Mouse (Mus musculus) heart, adult 2 months (tissue): ENCODE data around the gene Cnot1. TPM values are rescaled to one million over a fixed set of nuclear protein-coding genes. Genes with fewer than 3 reads are reported as not detected.

ENCODE experiments used
- DNase-seq, 2 experiments: peaks; one replicate each; pipeline ENCODE4 v3.0.0; 2021
- H3K27ac ChIP-seq: fragments of 200-600 bp; 2 replicates; pipeline ENCODE4 v1.8.1; 2022
- H3K27me3 ChIP-seq: fragments of 200-500 bp; 2 replicates; pipeline ENCODE4 v1.6.1; 2012; ENCODE audit warnings: mild to moderate bottlenecking, low read length, inconsistent platforms, mixed read lengths; ENCODE audit not compliant: control insufficient read depth, insufficient read depth
- H3K36me3 ChIP-seq: fragments of 200-500 bp; 2 replicates; pipeline ENCODE4 v1.6.1; 2012; ENCODE audit warnings: low read length, inconsistent platforms; ENCODE audit not compliant: control insufficient read depth, insufficient read depth
- H3K4me1 ChIP-seq: fragments of 200-500 bp; 2 replicates; pipeline ENCODE4 v1.6.1; 2011; ENCODE audit warnings: low read length; ENCODE audit not compliant: control insufficient read depth, insufficient read depth
- H3K4me3 ChIP-seq: fragments of 200-600 bp; 2 replicates; pipeline ENCODE4 v1.8.1; 2022
- H3K79me2 ChIP-seq: fragments of 200-500 bp; replicated peaks from 2 replicates; pipeline ENCODE4 v1.6.1; 2012; ENCODE audit warnings: mild to moderate bottlenecking, inconsistent platforms, low read length, moderate library complexity, mixed read lengths; ENCODE audit not compliant: control insufficient read depth, insufficient read depth
- H3K9ac ChIP-seq: fragments of 200-500 bp; 2 replicates; pipeline ENCODE4 v1.6.1; 2012; ENCODE audit warnings: low read depth, mild to moderate bottlenecking, control low read depth, inconsistent platforms, low read length, mixed read lengths
- CTCF ChIP-seq: fragments of 200-600 bp; IDR thresholded peaks from 2 replicates; pipeline ENCODE4 v1.8.1; 2022; ENCODE audit warnings: antibody characterized with exemption, mild to moderate bottlenecking, moderate library complexity
- EP300 ChIP-seq: fragments of 200-500 bp; IDR thresholded peaks from 2 replicates; pipeline ENCODE4 v1.6.1; 2011; ENCODE audit warnings: low read depth, low read length, control low read depth; ENCODE audit not compliant: insufficient read depth
- POLR2A ChIP-seq: fragments of 200-500 bp; IDR thresholded peaks from 2 replicates; pipeline ENCODE4 v1.6.1; 2011; ENCODE audit warnings: mild to moderate bottlenecking, low read depth, low read length, control low read depth; ENCODE audit not compliant: insufficient read depth
- WGBS: fragments of 180-500 bp; shearing (Covaris S2); methylation state at CpG from one replicate; pipeline ENCODE4 v1.1.7; 2018; 5-methylcytosine and 5-hydroxymethylcytosine counted together
- intact Hi-C: fragments of 180-260 bp; cut with DNase I; formaldehyde crosslinking; loops from one replicate; pipeline ENCODE4 v1.15.1; 2025
- polyA plus RNA-seq: library from polyadenylated mRNA; depleted of rRNA; stranded (reverse); fragments of >200 nt; gene quantifications from 2 replicates; pipeline ENCODE4 v1.2.3, GENCODE M21; 2012
- total RNA-seq, 2 experiments: library from RNA; stranded (reverse); gene quantifications; 2 replicates each; pipeline ENCODE4 v1.2.3; 2021

The Cnot1 gene
- total and polyA plus RNA-seq, 3 experiments = 51.0 to 116 (median 107) TPM

DNA sequence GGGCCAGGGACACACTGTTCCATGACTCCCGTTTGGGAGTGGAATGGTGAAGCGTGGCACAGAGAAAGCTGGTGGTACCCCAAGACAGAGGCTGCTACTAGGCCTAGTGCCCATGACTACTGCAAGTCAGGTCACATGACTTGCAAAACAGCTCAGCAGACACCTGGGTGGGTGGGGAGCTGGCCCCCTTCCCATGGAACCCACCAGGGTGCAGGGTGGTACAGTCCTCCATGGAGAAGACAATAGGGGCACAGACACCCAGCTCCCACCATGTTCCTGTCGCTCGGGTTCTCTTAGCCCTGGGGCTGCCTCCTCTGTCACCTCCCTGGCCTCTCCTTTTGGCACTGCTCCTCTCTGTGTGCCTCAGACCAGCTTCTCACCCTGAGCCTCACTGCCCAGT is 105.5 kb downstream of the Cnot1 start:
- Histone ChIP-seq H3K4me1 (peaks cover 3% of the 10 kb centered on the region), H3K79me2 (no peaks in the 10 kb centered on the region), H3K27me3 (no peaks in the 10 kb centered on the region), H3K27ac (no peak overlapping the region), H3K9ac (no peak overlapping the region), H3K36me3 (no peaks in the 10 kb centered on the region), H3K4me3 (no peak overlapping the region)
- no peak for TF ChIP-seq POLR2A
- no peak for TF ChIP-seq EP300
- TF ChIP-seq CTCF = no peak
- intact Hi-C loops = no loop called here
- DNase-seq = no peak
- WGBS = 76% methylated on average over 4 of the region's 4 CpGs

DNA sequence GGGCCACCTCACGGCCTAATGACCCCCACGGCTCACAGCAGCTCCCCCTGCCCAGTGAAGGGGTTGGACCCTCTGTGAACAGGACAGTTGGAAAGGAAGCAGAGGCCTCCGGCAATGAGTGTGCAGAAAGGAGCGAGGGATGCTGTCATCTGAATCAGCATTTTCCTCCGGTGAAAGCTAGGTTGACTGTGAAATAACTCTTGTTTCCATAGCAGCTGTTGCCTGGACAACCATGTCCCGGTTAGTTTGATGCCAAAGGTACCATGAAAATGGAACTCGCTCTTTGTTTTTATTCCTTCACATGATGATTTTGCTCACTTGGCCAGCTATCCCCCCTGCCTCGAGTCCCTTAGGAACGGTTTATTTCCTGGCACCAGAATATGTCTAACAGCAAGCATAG is 107.0 kb downstream of the Cnot1 start:
- H3K79me2 ChIP-seq = no peaks in the 10 kb centered on the region
- no peak overlapping the region for H3K9ac ChIP-seq
- 61% methylated on average over 9 of the region's 9 CpGs for WGBS
- peaks cover 3% of the 10 kb centered on the region for H3K4me1 ChIP-seq
- TF ChIP-seq CTCF = no peak
- TF ChIP-seq EP300 = no peak
- TF ChIP-seq POLR2A = no peak
- intact Hi-C loops = no loop called here
- H3K27ac ChIP-seq = no peak overlapping the region
- H3K4me3 ChIP-seq = no peak overlapping the region
- no peaks in the 10 kb centered on the region for H3K27me3 ChIP-seq
- no peaks in the 10 kb centered on the region for H3K36me3 ChIP-seq
- DNase-seq = no peak

DNA sequence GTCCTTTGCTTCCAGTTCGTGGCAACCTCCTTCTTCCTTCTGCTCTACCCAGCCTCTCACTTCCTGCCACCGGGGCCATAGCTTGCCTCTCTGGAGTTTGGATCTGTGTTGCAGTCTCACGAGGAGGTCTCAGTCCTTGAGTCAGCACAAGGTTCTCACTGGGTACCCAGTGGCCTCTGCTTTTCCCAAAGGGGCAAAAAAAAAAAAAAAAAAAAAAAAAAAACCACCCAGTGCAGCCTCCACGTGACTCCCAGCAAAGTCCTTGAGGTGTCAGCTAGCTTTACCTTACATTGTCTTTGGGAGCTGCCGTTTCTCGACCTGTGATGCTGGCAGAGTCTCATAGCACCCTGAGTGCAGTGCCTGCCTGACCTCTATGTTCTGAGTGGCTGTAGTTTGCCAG is 109.1 kb downstream of the Cnot1 start:
- Histone ChIP-seq H3K36me3 (no peaks in the 10 kb centered on the region), H3K9ac (no peak overlapping the region), H3K27ac (no peak overlapping the region), H3K79me2 (no peaks in the 10 kb centered on the region), H3K27me3 (no peaks in the 10 kb centered on the region), H3K4me1 (peaks cover 1% of the 10 kb centered on the region; the same call in 1 of the 2 replicates), H3K4me3 (no peak overlapping the region)
- intact Hi-C loops = loop anchor here (10.0 kb wide), 1 partner anchor 443 kb away; no protein-coding TSS in a partner anchor
- TF ChIP-seq EP300 = no peak
- TF ChIP-seq POLR2A = no peak
- no peak for TF ChIP-seq CTCF
- 23% methylated on average over 6 of the region's 6 CpGs for WGBS
- DNase-seq = no peak

DNA sequence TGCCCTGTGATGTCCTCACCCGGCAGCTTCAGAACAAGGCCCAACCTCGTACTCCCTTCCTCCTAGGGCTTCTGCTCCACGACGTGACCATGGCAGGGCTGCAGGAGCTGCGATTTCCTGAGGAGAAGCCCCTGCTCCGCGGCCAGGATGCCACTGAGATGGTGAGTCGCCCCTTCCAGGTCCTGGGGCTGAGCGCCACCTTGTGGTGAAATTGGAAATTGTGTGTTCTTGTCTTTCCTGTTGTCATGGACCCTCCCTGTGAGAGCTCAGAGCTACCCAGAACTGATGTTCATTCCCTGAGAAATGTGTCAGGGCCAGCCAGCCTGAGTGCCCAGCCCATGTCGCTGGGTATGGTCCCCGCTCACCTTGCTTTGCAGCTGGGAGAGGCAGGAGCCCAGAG is 110.1 kb downstream of the Cnot1 start:
- 0 out of 2 replicates have a peak, but pooled peaks have one; percentile 62 for TF ChIP-seq EP300
- TF ChIP-seq POLR2A = no peak
- TF ChIP-seq CTCF = peak; percentile 95
- Histone ChIP-seq H3K27me3 (no peaks in the 10 kb centered on the region), H3K79me2 (no peaks in the 10 kb centered on the region), H3K36me3 (no peaks in the 10 kb centered on the region), H3K9ac (no peak overlapping the region), H3K4me3 (no peak overlapping the region), H3K27ac (no peak overlapping the region), H3K4me1 (peaks cover 1% of the 10 kb centered on the region; the same call in 1 of the 2 replicates)
- DNase-seq = peak; percentile 65 to 80
- WGBS = 2% methylated on average over 11 of the region's 11 CpGs
- intact Hi-C loops = loop anchor here (1.0 to 10.0 kb wide), 3 partner anchors 90 to 442 kb away; no protein-coding TSS in a partner anchor

- 63% methylated on average over 8 of the region's 8 CpGs for WGBS
- no peaks in the 10 kb centered on the region for H3K36me3 ChIP-seq
- peaks cover 1% of the 10 kb centered on the region; the same call in 1 of the 2 replicates for H3K4me1 ChIP-seq
- no peaks in the 10 kb centered on the region for H3K27me3 ChIP-seq
- H3K9ac ChIP-seq = no peak overlapping the region
- H3K27ac ChIP-seq = no peak overlapping the region
- no peaks in the 10 kb centered on the region for H3K79me2 ChIP-seq
- no peak for DNase-seq
- intact Hi-C loops = loop anchor here (1.0 to 10.0 kb wide), 3 partner anchors 89 to 442 kb away; no protein-coding TSS in a partner anchor
- TF ChIP-seq EP300 (no peak), POLR2A (no peak), CTCF (no peak)
- H3K4me3 ChIP-seq = no peak overlapping the region
Observed at GRCm38 (mm10) chr8:95696661-95697060, 110.6 kb downstream of the Cnot1 start.

GRCm38 (mm10) chr8:95694631-95695030 is 112.6 kb downstream of the Cnot1 start:
- H3K79me2 ChIP-seq = no peaks in the 10 kb centered on the region
- no peak for DNase-seq
- no peaks in the 10 kb centered on the region for H3K36me3 ChIP-seq
- H3K9ac ChIP-seq = no peak overlapping the region
- no peaks in the 10 kb centered on the region for H3K27me3 ChIP-seq
- peaks cover 4% of the 10 kb centered on the region for H3K4me1 ChIP-seq
- no peak overlapping the region for H3K27ac ChIP-seq
- TF ChIP-seq EP300 (no peak), POLR2A (no peak), CTCF (no peak)
- 40% methylated on average over 6 of the region's 6 CpGs for WGBS
- intact Hi-C loops = loop anchor here (10.0 kb wide), 1 partner anchor 440 kb away; no protein-coding TSS in a partner anchor
- no peak overlapping the region for H3K4me3 ChIP-seq
